Comparison of ENCODE assay signal across 15 mouse cellular contexts in the genomic region with DNA sequence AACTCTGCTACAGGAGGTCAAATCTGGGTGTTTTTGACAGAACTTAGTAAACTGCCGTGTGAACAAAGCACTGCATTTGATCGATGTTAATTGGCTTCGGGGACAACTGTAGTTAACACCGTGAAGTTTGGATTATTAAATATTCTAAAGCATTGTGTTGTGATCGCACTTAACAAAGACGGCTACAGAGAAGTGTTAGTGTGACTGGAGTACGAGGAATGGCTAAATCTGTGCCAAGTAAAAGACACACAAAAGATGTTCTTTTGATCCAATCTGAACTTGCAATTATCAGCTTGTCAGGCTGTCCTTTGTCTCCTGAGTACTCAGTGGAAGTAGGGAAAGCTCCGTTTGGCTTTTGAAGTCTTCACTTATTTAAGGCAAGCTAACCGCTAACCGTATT.
"Had no signal": no experiment of that assay in that cellular context is flagged by ENCODE, and none has a peak within 500 bp of the region (broad histone marks: within the 10 kb centered on the region; RNA-seq: fewer than 3 reads in every experiment).

No protein-coding gene starts in this region.

- H3K4me3 ChIP-seq: neural tube, embryonic 15.5 days; stomach, embryonic 15.5 days had no signal

- H3K4me1 ChIP-seq: neural tube, embryonic 15.5 days; stomach, embryonic 15.5 days had no signal

- H3K27ac ChIP-seq: neural tube, embryonic 15.5 days; stomach, embryonic 15.5 days; stomach, postnatal 0 days had no signal

- H3K4me2 ChIP-seq: neural tube, embryonic 15.5 days; stomach, embryonic 15.5 days had no signal

- H3K9me3 ChIP-seq: neural tube, embryonic 15.5 days; stomach, embryonic 15.5 days had no signal

- H3K9ac ChIP-seq: neural tube, embryonic 15.5 days; stomach, embryonic 15.5 days had no signal

- H3K27me3 ChIP-seq: neural tube, embryonic 15.5 days; stomach, embryonic 15.5 days had no signal

- H3K36me3 ChIP-seq: neural tube, embryonic 15.5 days; stomach, embryonic 15.5 days had no signal

- DNase-seq: retina, postnatal 1 day; right cerebral cortex, adult 18-20 months; right cerebral cortex, postnatal 14 days; right cerebral cortex, postnatal 25 days; right cerebral cortex, postnatal 4 days; spleen, adult 18-20 months; thymus, adult 18-20 months; thymus, adult 2 months; thymus, postnatal 14 days; thymus, postnatal 25 days; thymus, postnatal 36 days; thymus, postnatal 4 days had no signal
